Mouse (Mus musculus) Muller cell, postnatal 12 days (primary cell): Measurements from ENCODE around the gene Svopl.
A peak's percentile ranks its signal among the peaks of the same experiment; 100 is the strongest.

ENCODE experiments used
- DNase-seq: peaks from one replicate; pipeline ENCODE4 v3.0.0-alpha.2; 2015; ENCODE audit errors: inconsistent ontology term

The Svopl gene

GRCm38 (mm10) chr6:38046838-38047237 lies at the start of gene Svopl:
Gene Svopl (minus strand): TSS chr6:38046996.
- no peak for DNase-seq

- DNase-seq = peak; percentile 39
These were observed 47.9 kb upstream of the Svopl start for GRCm38 (mm10) chr6:38094701-38095100.

GRCm38 (mm10) chr6:38092539-38092938 lies 45.7 kb upstream of the Svopl start:
- no peak for DNase-seq

- no peak for DNase-seq
These were observed 40.6 kb upstream of the Svopl start for GRCm38 (mm10) chr6:38087242-38088026.

DNA sequence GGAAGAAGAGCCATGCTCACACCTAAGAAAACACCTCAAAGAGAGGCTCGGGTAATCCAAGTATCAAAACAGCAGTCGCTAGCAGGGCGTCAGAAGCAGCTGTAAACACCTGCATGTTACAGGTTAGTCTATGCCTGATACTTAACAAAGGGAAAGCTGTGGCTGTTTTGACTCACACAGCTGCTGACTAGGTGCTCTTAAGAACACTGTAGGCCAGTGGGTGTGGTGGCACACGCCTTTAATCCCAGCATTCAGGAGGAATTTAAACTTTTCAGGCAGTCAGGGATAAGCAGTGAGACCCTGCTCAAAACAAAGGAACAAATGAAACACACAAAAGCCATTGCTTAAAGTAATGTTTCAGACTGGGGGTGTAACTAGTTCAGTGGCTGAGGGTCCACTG lies 36.4 kb upstream of the Svopl start:
- no peak for DNase-seq

DNA sequence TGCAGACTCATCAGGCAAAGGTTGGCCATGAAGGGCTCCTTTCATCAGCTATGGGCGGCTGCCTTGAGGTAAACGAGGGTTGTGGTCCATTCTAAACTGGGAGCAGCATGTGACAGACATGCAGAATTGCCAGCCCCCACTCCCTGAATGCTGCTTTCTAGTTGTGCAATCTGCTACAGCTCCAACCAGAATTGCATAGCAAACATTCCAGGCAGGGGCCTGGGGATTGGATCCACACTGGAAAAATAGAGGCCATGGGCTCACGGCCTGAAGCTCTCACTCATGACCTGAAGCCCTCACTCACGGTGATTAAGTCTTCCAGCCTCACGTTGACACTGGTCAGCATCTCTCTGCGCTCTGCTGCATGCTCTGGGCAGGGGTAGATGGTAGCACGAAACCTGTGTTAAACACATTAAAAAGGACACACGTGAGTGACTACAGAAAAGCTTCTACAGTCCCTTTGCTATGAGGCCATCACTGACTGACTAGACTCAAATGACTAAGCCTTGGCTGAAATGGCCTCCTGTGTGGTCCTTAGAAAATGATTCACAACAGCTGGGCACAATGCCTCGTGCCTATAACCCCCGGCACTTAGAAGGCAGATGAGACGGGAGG lies 35.0 kb upstream of the Svopl start:
- DNase-seq = peak; percentile 76

DNA sequence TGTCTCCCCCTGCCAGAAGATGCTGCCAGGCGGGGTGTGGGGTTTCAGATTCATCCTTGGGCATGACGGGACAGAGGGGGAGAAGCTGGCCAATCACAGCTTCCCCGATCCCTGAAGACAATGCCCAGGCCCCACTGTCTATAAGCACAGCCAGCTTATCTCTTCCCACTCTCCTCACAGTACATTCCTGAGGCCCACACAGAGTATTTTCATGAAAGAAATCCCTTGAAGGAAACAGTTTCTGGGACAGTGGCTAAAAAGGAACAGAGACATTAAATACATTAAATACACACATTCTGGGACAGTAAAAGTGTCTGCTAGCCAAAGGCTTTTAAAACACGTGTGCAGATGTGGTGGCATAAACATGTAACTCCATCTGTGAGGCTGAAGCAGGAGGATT lies 33.6 kb upstream of the Svopl start:
- DNase-seq = no peak

- no peak for DNase-seq
These were observed 26.8 kb upstream of the Svopl start for GRCm38 (mm10) chr6:38073592-38073991.

GRCm38 (mm10) chr6:38072137-38072796 lies 25.5 kb upstream of the Svopl start:
- DNase-seq = peak; percentile 71

- DNase-seq = no peak
These were observed 24.5 kb upstream of the Svopl start for GRCm38 (mm10) chr6:38071256-38071655.

- DNase-seq = peak; percentile 74
These were observed 19.4 kb upstream of the Svopl start for GRCm38 (mm10) chr6:38066215-38066614.

DNA sequence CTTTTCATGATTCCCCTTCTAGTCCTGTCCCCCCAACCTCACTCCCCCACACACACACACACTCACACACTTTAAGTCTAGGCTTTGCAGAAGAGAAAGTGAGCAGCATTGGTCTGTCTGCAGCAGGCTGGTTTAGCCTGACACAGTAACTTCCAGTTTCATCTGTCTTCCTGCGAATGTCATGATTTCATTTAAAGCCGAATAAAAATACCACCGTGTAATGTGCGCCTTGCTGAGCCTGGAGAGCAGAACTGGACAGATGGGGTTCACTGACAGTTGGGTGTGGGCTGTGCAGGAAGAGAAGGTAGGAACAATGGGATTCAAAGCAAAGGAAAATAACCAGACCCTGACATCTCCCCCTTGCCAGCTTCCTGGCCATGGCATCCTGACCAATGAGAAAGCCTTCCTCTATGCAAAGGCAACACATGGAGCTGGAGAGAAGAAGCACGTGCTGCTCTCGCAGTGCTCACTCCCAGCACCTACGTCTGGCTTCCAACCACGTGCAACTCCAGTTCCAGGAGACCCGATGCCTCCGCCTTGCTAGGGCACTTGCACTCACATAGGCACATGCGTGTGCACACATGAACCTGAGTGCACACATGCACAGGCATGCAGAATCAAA lies 18.8 kb upstream of the Svopl start:
- DNase-seq = no peak

GRCm38 (mm10) chr6:38065122-38065500 lies 18.3 kb upstream of the Svopl start:
- peak; percentile 16 for DNase-seq

GRCm38 (mm10) chr6:38064621-38065020 lies 17.8 kb upstream of the Svopl start:
- DNase-seq = no peak

DNA sequence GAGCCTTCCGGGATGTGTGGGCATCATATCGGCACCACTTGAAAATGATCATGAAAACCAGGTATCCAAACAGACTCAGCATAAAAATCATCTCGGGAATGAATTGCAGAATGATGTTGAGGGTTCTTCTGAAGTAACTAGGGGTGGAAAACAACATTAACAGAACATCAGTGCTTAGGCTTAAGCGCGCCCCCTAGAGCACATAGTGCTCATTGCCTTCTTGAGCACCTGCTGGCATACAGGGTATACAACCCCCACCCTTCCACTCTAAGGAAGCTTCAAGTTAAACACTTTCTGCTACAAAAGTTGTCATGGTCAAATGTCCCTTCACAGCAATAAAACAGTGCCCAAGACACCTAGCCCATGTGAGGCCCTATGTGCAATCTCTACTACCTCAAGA lies 12.0 kb upstream of the Svopl start:
- no peak for DNase-seq

DNA sequence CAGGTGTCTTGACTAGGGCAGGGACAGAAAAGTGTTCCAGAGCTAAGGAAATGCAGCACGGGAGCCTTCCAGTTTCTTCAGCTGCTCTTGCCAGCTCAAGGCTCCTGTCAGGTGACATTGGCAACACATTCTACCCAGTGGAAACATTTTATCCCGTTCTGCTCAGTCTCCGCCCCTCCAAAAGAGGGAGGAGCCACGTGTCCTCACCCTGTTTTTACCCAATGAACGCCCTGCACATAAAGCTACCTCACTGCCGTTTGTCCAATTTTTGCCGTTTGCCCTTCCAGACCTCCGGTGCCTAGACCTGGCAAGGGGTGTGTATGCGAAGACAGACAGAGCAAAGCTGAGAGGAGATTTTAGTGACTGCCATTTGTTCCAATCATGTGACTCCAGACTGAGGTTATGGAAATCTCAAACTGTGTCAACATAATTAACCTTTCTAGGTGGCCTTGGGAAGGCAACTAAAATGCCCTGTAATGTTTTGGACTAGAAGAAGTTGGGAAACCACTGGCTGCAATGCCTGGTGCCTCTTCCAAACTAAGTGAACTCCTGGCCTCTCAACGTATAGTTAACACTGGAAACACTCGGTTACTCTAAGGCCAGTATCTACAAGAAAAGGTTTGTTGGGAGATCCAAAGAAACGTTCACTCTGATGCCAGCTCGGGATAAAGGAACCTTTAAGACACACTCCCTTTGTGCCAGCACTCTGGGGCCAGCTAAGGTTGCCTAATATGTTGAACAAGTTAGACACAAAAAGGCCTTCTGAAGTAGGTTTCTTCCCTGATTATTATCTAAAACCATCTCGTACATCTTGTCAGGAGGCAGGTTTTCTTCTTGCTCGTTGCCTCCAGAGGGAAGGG lies 8.9 kb upstream of the Svopl start:
- no peak for DNase-seq

DNA sequence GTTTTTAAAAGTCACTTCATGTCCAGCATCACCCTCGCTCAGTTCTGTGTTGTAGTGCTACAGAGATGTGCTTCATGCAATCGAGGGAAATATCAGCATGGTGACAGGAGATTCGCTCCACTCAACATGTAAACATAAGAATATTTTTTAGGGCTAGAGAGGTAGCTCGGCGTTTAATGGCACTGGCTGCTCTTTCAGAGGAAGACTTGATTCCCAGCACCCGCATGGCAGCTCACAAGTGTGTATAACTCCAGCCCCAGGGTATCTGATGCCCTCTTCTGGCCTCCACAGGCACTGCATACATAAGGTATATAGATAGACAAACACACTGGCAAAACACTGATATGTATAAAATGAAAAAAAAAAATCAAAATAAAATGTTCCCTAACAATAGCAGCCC lies 2.8 kb upstream of the Svopl start:
- DNase-seq = no peak

DNA sequence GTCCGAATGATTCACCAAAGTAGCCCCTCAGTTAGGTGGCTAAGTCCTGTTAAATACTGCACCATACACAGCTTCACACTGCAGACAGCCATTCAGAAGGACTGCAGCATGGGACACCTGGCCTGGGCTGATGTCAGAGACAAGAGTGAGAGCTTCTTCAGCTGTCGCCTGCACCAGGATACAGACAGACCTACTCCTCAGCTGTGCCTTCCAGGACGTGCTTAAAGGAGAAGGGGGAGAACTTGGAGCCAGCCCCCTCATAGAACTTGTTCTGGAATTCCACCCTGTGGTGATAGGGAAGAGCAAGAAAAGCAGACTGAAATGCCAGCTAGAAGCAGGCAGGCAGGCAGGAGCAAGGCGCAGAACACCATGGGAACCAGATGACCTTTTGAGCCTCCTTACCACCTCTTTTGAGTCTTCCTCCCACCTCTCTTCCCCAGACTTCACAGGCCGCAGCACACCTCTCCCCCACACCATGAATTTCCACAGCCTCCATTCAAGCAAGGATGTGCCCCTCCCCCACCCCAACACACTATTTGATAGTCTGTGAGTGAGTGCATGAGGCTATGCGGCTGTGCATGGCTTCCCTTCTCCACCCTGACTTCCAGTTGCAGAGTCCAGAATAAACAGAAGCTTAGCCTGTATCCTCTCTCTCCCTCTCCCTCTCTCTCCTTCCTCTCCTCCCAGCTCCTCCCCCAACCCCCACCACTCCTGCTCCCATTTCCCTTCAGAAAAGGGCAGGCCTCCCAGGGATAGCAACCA lies 2.2 kb upstream of the Svopl start:
- DNase-seq = no peak

DNA sequence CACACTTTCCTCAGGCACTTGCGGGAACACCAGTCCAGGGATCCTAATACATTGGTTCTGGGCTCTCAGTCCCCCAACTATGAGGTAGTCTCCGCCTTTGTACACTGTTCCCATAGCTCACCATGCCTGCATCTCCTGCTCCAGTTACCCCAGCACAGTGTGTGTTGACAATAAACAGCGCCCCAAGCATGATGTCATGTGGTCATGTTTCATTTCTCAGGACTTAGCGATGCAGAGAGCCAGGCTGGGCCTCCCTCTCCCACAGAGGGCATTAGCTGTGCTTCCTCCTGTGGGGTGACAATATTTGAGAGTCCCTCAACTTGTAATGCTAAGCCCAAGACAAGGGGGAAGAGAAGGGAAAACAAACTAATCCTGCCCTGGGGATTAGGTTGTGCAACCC lies 1.2 kb upstream of the Svopl start:
- DNase-seq = no peak

- DNase-seq = no peak
These were observed 13.8 kb downstream of the Svopl start for GRCm38 (mm10) chr6:38032801-38033566.
